Mouse (Mus musculus) cerebellum, adult (tissue): ENCODE measurements around the gene Tppp2.

Experiments
- ATAC-seq: cut with Nextera tagmentation; 2 replicates; pipeline ENCODE4 v1.9.2; 2017; ENCODE audit warnings: mild to moderate bottlenecking, moderate library complexity, mixed read lengths; ENCODE audit not compliant: insufficient number of reproducible peaks, low FRiP score, low TSS enrichment

Tppp2 gene

GRCm38 (mm10) chr14:51940944-51941560, 22.8 kb downstream of the Tppp2 start:
- ATAC-seq = no peak

DNA sequence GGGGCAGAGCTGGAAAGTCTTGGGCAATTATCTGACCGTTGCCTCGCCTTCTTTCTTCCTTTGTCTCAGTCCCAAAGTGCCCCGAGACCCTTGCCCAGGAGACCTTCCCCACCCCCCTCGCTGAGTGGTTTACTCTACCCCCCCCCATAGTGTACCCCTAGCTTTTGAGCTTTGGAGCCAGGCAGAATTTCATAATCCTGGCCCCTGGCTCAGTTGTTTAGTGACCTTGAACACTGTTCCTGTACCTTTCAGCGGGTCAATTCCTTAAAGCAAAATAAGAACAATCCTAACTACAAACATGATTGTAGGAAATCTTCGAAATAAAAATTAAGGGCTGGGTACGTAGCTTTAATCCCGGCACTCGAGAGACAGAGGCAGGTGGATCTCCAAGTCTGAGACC, 23.4 kb downstream of the Tppp2 start:
- no peak for ATAC-seq

DNA sequence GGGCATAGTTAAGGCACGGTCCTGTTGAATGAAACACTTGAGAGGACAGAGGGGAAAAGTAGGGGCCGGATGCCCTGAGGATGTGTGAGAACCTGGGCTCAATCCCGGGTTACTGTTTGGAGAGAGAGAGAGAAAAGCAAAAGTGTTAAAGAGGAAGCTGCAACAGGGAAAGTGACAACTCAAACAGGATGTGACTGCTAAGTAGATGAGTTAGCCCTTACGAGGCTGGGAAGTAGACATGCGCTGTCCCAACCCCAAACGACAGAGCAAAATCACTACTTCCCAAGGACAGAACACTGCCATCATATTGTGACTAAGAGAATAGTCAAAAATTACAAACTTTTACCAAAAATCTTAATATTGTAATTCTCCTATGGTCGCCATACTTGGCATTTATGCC, 24.0 kb downstream of the Tppp2 start:
- no peak for ATAC-seq

DNA sequence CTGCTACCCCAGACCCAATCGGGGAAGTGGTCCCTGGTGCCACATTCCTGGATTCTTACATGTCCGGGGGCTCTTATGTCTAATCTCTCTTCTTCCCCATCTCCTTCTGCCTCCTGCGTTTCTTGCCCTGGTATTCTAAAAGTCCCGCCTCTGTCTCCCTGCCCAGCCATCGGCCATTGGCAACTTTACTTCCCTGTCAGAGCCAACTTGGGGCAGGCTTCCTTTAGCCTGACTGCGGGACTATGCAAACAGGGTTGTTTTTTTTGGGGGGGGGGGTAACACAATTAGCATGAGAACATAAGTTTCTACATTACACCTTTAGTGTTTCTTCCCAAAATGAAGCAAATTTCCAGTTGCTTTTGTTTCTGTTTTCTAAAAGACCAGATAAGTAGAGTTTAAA, 25.1 kb downstream of the Tppp2 start:
- ATAC-seq = no peak

DNA sequence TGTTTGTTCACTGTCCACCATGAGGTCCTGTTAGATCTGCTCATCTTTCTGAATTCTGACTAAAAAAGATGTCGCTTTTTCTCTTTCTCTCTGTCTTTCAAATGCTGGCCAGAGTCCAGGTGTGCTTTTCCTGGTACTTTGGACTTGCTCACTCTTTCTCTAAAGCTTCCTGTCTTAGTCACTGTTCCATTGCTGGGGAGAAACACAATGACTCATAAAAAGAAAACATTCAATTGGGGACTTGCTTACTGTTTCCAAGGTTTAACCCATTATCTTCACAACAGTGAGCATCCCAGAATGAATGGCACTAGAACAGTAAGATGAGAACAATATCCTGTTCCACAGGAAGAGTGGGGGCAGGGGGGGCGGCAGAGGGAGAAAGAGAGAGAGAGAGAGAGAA, 42.1 kb downstream of the Tppp2 start:
- ATAC-seq = no peak

DNA sequence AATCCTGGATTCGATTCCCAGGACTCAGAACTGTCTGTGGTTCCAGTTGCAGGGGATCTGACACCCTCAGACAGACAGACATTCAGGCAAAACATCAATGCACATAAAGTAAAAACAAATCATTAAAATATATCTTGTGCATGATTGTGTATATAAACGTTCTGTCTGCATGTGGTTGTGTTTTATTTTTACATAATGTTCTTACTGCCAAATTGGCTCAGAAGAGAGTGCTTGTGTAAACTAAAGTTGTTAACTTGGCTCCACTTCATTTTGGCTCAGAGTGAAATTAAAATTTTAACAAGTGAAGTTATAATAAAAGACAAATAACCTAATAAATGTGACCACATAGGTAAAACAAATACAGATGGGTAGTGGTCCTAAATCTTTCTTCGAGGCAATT, 49.2 kb downstream of the Tppp2 start:
- no peak for ATAC-seq
